Mouse (Mus musculus): ENCODE data around the gene Bmpr1a. TPM values are rescaled to one million over a fixed set of nuclear protein-coding genes. Genes with fewer than 3 reads are reported as not detected.
A peak's percentile ranks its signal among the peaks of the same experiment; 100 is the strongest.

The Bmpr1a gene
- 58.1 and 64.9 TPM in 2 replicates for polyA plus RNA-seq (2015; fragmentation: Nextera tagmentation; extraction: Ambion mirVana)

- WGBS, result 6% methylated on average over 15 of the region's 15 CpGs
- ATAC-seq (ENCODE audit: insufficient number of reproducible peaks, insufficient read depth, low FRiP score, low TSS enrichment, low read depth), result no peak; the same call in 1 of the 2 replicates
Measured at GRCm38 (mm10) chr14:34503325-34503647, at the start of gene Bmpr1a. TSS of gene Bmpr1a (minus strand) at chr14:34503341.

GRCm38 (mm10) chr14:34552226-34552625, 49.1 kb upstream of the Bmpr1a start:
- Histone ChIP-seq H3K9me3 (no peaks in the 10 kb centered on the region), H3K27ac (no peak overlapping the region), H3K27me3 (peaks cover 24% of the 10 kb centered on the region), H3K4me1 (no peaks in the 10 kb centered on the region), H3K4me2 (no peak overlapping the region), H3K4me3 (no peak overlapping the region), H3K36me3 (no peaks in the 10 kb centered on the region), H3K9ac (no peak overlapping the region)
- no peak for ATAC-seq (ENCODE audit: insufficient number of reproducible peaks, insufficient read depth, low FRiP score, low TSS enrichment, low read depth)
- 92% methylated on average over 5 of the region's 5 CpGs for WGBS

More at GRCm38 (mm10) chr14:34503325-34503647, at the start of gene Bmpr1a:
- Histone ChIP-seq H3K4me1 (peaks cover 41% of the 10 kb centered on the region), H3K9ac (peak within 1 kb of the TSS; percentile 98), H3K4me2 (peak within 1 kb of the TSS; percentile 65), H3K4me3 (peak within 1 kb of the TSS; percentile 75), H3K27ac (peak within 1 kb of the TSS; percentile 99), H3K9me3 (no peaks in the 10 kb centered on the region), H3K27me3 (no peaks in the 10 kb centered on the region), H3K36me3 (no peaks in the 10 kb centered on the region)

- peak; percentile 90 for ATAC-seq (ENCODE audit: insufficient number of reproducible peaks, insufficient read depth, low FRiP score, low TSS enrichment, low read depth)
- Histone ChIP-seq H3K36me3 (no peaks in the 10 kb centered on the region), H3K9me3 (no peaks in the 10 kb centered on the region), H3K27me3 (peaks cover 11% of the 10 kb centered on the region; the same call in 1 of the 2 replicates), H3K27ac (peak overlapping the region; percentile 90), H3K9ac (peak overlapping the region; percentile 89), H3K4me2 (peak overlapping the region; percentile 84), H3K4me1 (no peaks in the 10 kb centered on the region), H3K4me3 (peak overlapping the region; percentile 76)
- WGBS, result under 1% methylated on average over 55 of the region's 55 CpGs
Measured at GRCm38 (mm10) chr14:34549004-34549671, 46.0 kb upstream of the Bmpr1a start.

GRCm38 (mm10) chr14:34548391-34549001, 45.4 kb upstream of the Bmpr1a start:
- Histone ChIP-seq H3K9ac (peak overlapping the region; percentile 89), H3K27me3 (0 out of 2 replicates have a peak, but pooled peaks cover 6% of the 10 kb centered on the region), H3K9me3 (no peaks in the 10 kb centered on the region), H3K27ac (peak overlapping the region; percentile 90), H3K4me1 (no peaks in the 10 kb centered on the region), H3K4me3 (peak overlapping the region; percentile 76), H3K36me3 (no peaks in the 10 kb centered on the region), H3K4me2 (peak overlapping the region; percentile 84)
- 1% methylated on average over 27 of the region's 27 CpGs for WGBS
- peak; percentile 75 for ATAC-seq (ENCODE audit: insufficient number of reproducible peaks, insufficient read depth, low FRiP score, low TSS enrichment, low read depth)

GRCm38 (mm10) chr14:34544545-34544944, 41.4 kb upstream of the Bmpr1a start:
- Histone ChIP-seq H3K9ac (no peak overlapping the region), H3K4me3 (no peak overlapping the region), H3K9me3 (no peaks in the 10 kb centered on the region), H3K36me3 (no peaks in the 10 kb centered on the region), H3K4me1 (no peaks in the 10 kb centered on the region), H3K4me2 (no peak overlapping the region), H3K27me3 (no peaks in the 10 kb centered on the region), H3K27ac (no peak overlapping the region)
- ATAC-seq (ENCODE audit: insufficient number of reproducible peaks, insufficient read depth, low FRiP score, low TSS enrichment, low read depth), result no peak
- WGBS, result 73% methylated on average over 2 of the region's 2 CpGs

- Histone ChIP-seq H3K27ac (no peak overlapping the region), H3K4me1 (no peaks in the 10 kb centered on the region), H3K36me3 (no peaks in the 10 kb centered on the region), H3K9ac (no peak overlapping the region), H3K4me3 (no peak overlapping the region), H3K9me3 (no peaks in the 10 kb centered on the region), H3K4me2 (no peak overlapping the region), H3K27me3 (no peaks in the 10 kb centered on the region)
- WGBS, result 84% methylated on average over 6 of the region's 6 CpGs
- no peak for ATAC-seq (ENCODE audit: insufficient number of reproducible peaks, insufficient read depth, low FRiP score, low TSS enrichment, low read depth)
Measured at GRCm38 (mm10) chr14:34544001-34544400, 40.9 kb upstream of the Bmpr1a start.

GRCm38 (mm10) chr14:34543596-34543995, 40.5 kb upstream of the Bmpr1a start:
- 74% methylated on average over 6 of the region's 6 CpGs for WGBS
- no peak for ATAC-seq (ENCODE audit: insufficient number of reproducible peaks, insufficient read depth, low FRiP score, low TSS enrichment, low read depth)
- H3K27me3 ChIP-seq, result no peaks in the 10 kb centered on the region

GRCm38 (mm10) chr14:34541896-34542295, 38.8 kb upstream of the Bmpr1a start:
- H3K27ac ChIP-seq, result no peak overlapping the region
- no peak for ATAC-seq (ENCODE audit: insufficient number of reproducible peaks, insufficient read depth, low FRiP score, low TSS enrichment, low read depth)
- no peaks in the 10 kb centered on the region for H3K9me3 ChIP-seq
- WGBS, result 86% methylated on average over 5 of the region's 5 CpGs
- no peak overlapping the region for H3K4me2 ChIP-seq
- no peaks in the 10 kb centered on the region for H3K4me1 ChIP-seq
- H3K27me3 ChIP-seq, result no peaks in the 10 kb centered on the region
- no peak overlapping the region for H3K9ac ChIP-seq
- no peak overlapping the region for H3K4me3 ChIP-seq
- no peaks in the 10 kb centered on the region for H3K36me3 ChIP-seq

More at GRCm38 (mm10) chr14:34543596-34543995, 40.5 kb upstream of the Bmpr1a start:
- Histone ChIP-seq H3K27ac (no peak overlapping the region), H3K4me1 (no peaks in the 10 kb centered on the region), H3K9me3 (no peaks in the 10 kb centered on the region), H3K9ac (no peak overlapping the region), H3K36me3 (no peaks in the 10 kb centered on the region), H3K4me2 (no peak overlapping the region), H3K4me3 (no peak overlapping the region)

- Histone ChIP-seq H3K9me3 (no peaks in the 10 kb centered on the region), H3K4me1 (no peaks in the 10 kb centered on the region), H3K4me3 (peak overlapping the region; percentile 2; the same call in 1 of the 2 replicates), H3K9ac (no peak overlapping the region), H3K27ac (peak overlapping the region; percentile 44; the same call in 1 of the 2 replicates), H3K36me3 (no peaks in the 10 kb centered on the region), H3K4me2 (peak overlapping the region; percentile 33; the same call in 1 of the 2 replicates), H3K27me3 (no peaks in the 10 kb centered on the region)
- WGBS, result 16% methylated on average over 17 of the region's 17 CpGs
- no peak; the same call in 1 of the 2 replicates for ATAC-seq (ENCODE audit: insufficient number of reproducible peaks, insufficient read depth, low FRiP score, low TSS enrichment, low read depth)
Measured at GRCm38 (mm10) chr14:34540685-34541162, 37.6 kb upstream of the Bmpr1a start.

- no peaks in the 10 kb centered on the region for H3K9me3 ChIP-seq
- 73% methylated on average over 4 of the region's 4 CpGs for WGBS
Measured at GRCm38 (mm10) chr14:34535883-34536282, 32.7 kb upstream of the Bmpr1a start.

GRCm38 (mm10) chr14:34533537-34533936, 30.4 kb upstream of the Bmpr1a start:
- ATAC-seq (ENCODE audit: insufficient number of reproducible peaks, insufficient read depth, low FRiP score, low TSS enrichment, low read depth), result no peak
- WGBS, result 81% methylated on average over 5 of the region's 5 CpGs
- no peaks in the 10 kb centered on the region for H3K4me1 ChIP-seq

More at GRCm38 (mm10) chr14:34535883-34536282, 32.7 kb upstream of the Bmpr1a start:
- Histone ChIP-seq H3K27me3 (no peaks in the 10 kb centered on the region), H3K9ac (no peak overlapping the region), H3K4me1 (no peaks in the 10 kb centered on the region), H3K4me3 (no peak overlapping the region), H3K36me3 (no peaks in the 10 kb centered on the region), H3K4me2 (no peak overlapping the region), H3K27ac (no peak overlapping the region)
- ATAC-seq (ENCODE audit: insufficient number of reproducible peaks, insufficient read depth, low FRiP score, low TSS enrichment, low read depth), result no peak

More at GRCm38 (mm10) chr14:34533537-34533936, 30.4 kb upstream of the Bmpr1a start:
- no peak overlapping the region for H3K27ac ChIP-seq
- no peak overlapping the region for H3K4me2 ChIP-seq
- H3K9ac ChIP-seq, result no peak overlapping the region
- H3K36me3 ChIP-seq, result no peaks in the 10 kb centered on the region
- 0 out of 2 replicates have a peak, but pooled peaks cover 4% of the 10 kb centered on the region for H3K27me3 ChIP-seq
- H3K9me3 ChIP-seq, result peaks cover 4% of the 10 kb centered on the region; the same call in 1 of the 2 replicates
- H3K4me3 ChIP-seq, result no peak overlapping the region

Data from embryonic facial prominence, embryonic 13.5 days (tissue).